Mouse (Mus musculus): ENCODE measurements around the gene Gm21900.
"Not testable (repeated sequence)": the region's sequence is repeated elsewhere in the genome, so short reads cannot be mapped to it uniquely, and the experiment has no call there.

The Gm21900 gene

GRCm38 (mm10) chrY:10616061-10616460, at the start of gene Gm21900:
Gene Gm21900 (plus strand): TSS chrY:10616361.
- DNase-seq (ENCODE audit: low read depth, low spot score) = not testable (repeated sequence)

GRCm38 (mm10) chrY:10643516-10643915, 27.4 kb downstream of the Gm21900 start:
- DNase-seq (ENCODE audit: low read depth, low spot score) = not testable (repeated sequence)

Measured in A20 (cell line).